In the genomic region with DNA sequence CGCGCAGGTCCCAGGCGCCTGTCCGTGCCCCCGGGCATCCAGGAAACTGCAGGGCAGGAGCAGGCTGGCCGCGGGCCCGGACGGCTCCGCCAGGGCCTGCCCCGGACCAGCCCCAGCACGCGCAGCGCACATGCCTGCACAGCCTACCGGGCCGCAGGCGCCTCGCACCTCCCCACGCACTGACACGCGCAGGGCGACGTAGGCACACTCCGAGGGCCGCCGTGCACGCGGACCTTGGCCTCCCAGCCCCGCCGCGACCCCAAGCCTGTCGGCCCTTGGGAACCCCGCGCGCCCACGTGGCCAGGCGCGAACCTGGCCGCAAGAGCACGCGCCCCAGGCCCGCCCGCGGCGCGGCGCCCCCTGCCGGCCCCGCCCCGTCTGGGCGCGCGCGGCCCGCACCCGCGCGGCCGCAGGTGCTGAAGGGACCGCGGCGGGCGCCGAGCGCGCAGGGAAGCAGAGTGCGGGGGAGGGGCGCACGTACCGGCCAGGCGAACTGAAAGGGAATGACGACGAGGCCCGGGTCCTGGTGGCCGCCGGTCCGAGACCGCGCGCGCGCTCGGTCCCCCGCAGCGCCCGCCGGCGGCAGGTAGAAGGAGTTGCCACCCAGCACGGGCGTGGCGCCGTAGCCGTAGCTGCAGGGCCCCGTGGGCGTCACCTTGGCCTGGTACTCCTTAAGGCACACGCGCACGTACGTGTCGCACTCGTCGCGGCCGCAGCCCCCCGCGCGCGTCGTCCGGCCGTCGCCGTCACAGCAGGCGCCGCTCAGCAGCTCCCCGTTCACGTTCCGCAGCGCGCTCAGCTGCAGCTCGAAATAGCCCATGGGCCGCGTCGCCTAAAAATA, we compare ENCODE assay signal across 8 mouse cellular contexts. TPM values are rescaled to one million over a fixed set of nuclear protein-coding genes. Genes with fewer than 3 reads are reported as not detected.
DNase-seq lines count a peak whose midpoint lies in the region; ATAC-seq and TF ChIP-seq lines count a peak whose summit lies in the region.

No protein-coding gene starts in this region.

- H3K4me1 ChIP-seq in lung, adult 2 months (ENCODE audit: control insufficient read depth, insufficient read depth, low read length): 0 out of 2 replicates have a peak, but pooled peaks cover 2% of the 10 kb centered on the region

- no peak for TF ChIP-seq POLR2A in lung, adult 2 months (IDR thresholded peaks at IDR 0.05; ENCODE audit: borderline replicate concordance, extremely low read depth, low read depth, low read length)

- no peak for ATAC-seq in erythroid progenitor cell, adult 5-6 weeks (replicated peaks; ENCODE audit: low FRiP score, poor library complexity, severe bottlenecking)

- peak; percentile 94 for DNase-seq in heart, adult 11 months
- no peak for DNase-seq in heart, postnatal 25 days (ENCODE audit: low spot score)
- DNase-seq in ZHBTc4 (ENCODE audit: low read depth, low spot score): peak; percentile 75
- peak; percentile 62 to 67 for DNase-seq in frontal cortex, postnatal 10 days (ENCODE audit: low spot score in 2 of 2)
- DNase-seq in kidney, postnatal 14 days: peak; percentile 48
- DNase-seq in lung, adult 2 months: peak; percentile 27
- peak; percentile 77 for DNase-seq in retina, postnatal 1 day

- no peak for TF ChIP-seq CTCF in lung, adult 2 months (IDR thresholded peaks at IDR 0.05; ENCODE audit: insufficient read depth, low read length)

- intact Hi-C loops in heart, postnatal 25 days (cut with DNase I): no loop called here

- peak overlapping the region; percentile 74 for H3K4me3 ChIP-seq in lung, adult 2 months (replicated peaks; ENCODE audit: extremely low read depth, low read depth, low read length)

- 1% methylated on average over 122 of the region's 124 CpGs for whole genome bisulfite sequencing in lung, adult 2 months

RNA-seq across cellular contexts. Expression of gene Jag2, which starts 1.0 kb away (rescaled TPM):
- total RNA-seq in heart, postnatal 25 days (2021): 10 to 100 TPM; 22.4 to 34.7 TPM
- polyA plus RNA-seq in lung, adult 2 months (2012; rRNA removed): 54.0 and 62.8 TPM in 2 replicates
- not detected in 2 replicates for total RNA-seq in erythroid progenitor cell, adult 5-6 weeks (2015; ENCODE audit: low replicate concordance)
- total RNA-seq in erythroid progenitor cell, adult 5-6 weeks (2017; ENCODE audit: low replicate concordance): 0.26 TPM in 1 of 2 replicates, not detected in the other

RNA-seq across cellular contexts. Expression of gene Nudt14, which starts 13.3 kb away (rescaled TPM):
- total RNA-seq in heart, postnatal 25 days (2021): 1 to 10 TPM; 4.4 to 5.7 TPM
- polyA plus RNA-seq in lung, adult 2 months (2012; rRNA removed): 43.4 and 47.4 TPM in 2 replicates
- 12.3 TPM in 1 of 2 replicates, not detected in the other for total RNA-seq in erythroid progenitor cell, adult 5-6 weeks (2015; ENCODE audit: low replicate concordance)
- 2.5 and 3.3 TPM in 2 replicates for total RNA-seq in erythroid progenitor cell, adult 5-6 weeks (2017; ENCODE audit: low replicate concordance)

RNA-seq across cellular contexts. Expression of gene Btbd6, which starts 47.7 kb away (rescaled TPM):
- total RNA-seq in heart, postnatal 25 days (2021): 10 to 100 TPM; 21.0 to 21.9 TPM
- 48.4 and 72.3 TPM in 2 replicates for polyA plus RNA-seq in lung, adult 2 months (2012; rRNA removed)
- total RNA-seq in erythroid progenitor cell, adult 5-6 weeks (2015; ENCODE audit: low replicate concordance): 0.84 and 3.2 TPM in 2 replicates
- 0.68 and 1.0 TPM in 2 replicates for total RNA-seq in erythroid progenitor cell, adult 5-6 weeks (2017; ENCODE audit: low replicate concordance)

Comparison
In these comparisons a context has a peak if more than half of its experiments do, and no peak if none do; other contexts are left out.
1. RNA of gene Jag2, which starts 1.0 kb away (total RNA-seq): 22.4 to 34.7 TPM in heart, postnatal 25 days; 0.26 TPM in erythroid progenitor cell, adult 5-6 weeks; every median in the first group is over 10 times any median in the second.
2. RNA of gene Btbd6, which starts 47.7 kb away (total RNA-seq): 21.0 to 21.9 TPM in heart, postnatal 25 days; 0.68 to 3.2 TPM in erythroid progenitor cell, adult 5-6 weeks; every median in the first group is over 4 times any median in the second.